Mouse (Mus musculus) retina, adult 2 months (tissue): ENCODE measurements around the gene Plppr1.

Experiments used
- DNase-seq: peaks from one replicate; pipeline ENCODE4 v3.0.0-alpha.2; 2012; ENCODE audit warnings: low read depth, low spot score

The Plppr1 gene

DNA sequence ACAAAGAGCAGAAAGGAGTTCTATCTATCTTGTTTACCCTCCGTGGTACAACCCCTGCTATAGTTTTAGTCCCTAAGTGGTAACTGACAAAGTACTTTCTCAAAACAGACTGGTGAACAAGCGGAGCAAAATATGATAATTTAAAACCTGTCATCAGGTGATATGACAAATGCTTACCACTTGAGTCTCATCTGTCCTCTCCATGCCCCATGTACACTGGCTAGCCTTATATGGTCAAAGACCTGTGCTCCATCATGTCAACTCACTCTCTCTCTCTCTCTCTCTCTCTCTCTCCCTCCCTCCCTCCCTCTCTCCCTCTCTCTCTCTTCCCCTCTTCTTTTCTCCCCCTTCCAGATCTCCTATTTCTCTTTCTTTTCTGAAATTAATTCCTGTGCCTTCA lies 59.8 kb downstream of the Plppr1 start:
- no peak for DNase-seq

GRCm38 (mm10) chr4:49144798-49145197 lies 85.7 kb downstream of the Plppr1 start:
- DNase-seq: no peak

GRCm38 (mm10) chr4:49148775-49149174 lies 89.7 kb downstream of the Plppr1 start:
- no peak for DNase-seq

DNA sequence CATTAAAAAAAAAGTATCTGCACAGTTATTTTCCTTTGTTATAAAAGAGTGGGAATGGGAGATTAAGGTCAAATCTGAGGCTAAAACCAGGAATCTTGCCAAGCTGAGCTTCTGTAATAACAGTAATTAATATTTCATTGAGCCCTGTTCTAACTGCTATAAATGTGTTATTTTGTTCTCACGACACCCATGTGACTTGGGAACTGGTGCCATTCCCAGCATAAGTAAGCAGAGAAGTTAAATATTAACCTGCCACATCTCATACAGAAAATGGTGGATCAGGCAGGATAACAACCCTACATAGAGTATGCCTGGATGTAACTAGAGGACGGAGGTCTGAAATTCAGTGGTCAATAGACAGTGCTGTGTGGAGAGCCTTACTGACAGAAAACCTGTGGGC lies 90.2 kb downstream of the Plppr1 start:
- no peak for DNase-seq

GRCm38 (mm10) chr4:49153849-49154248 lies 94.8 kb downstream of the Plppr1 start:
- peak; percentile 6 for DNase-seq

GRCm38 (mm10) chr4:49156781-49157180 lies 97.7 kb downstream of the Plppr1 start:
- no peak for DNase-seq

- no peak for DNase-seq
Measured at GRCm38 (mm10) chr4:49163285-49163684, 104.2 kb downstream of the Plppr1 start.

GRCm38 (mm10) chr4:49166391-49166790 lies 107.3 kb downstream of the Plppr1 start:
- no peak for DNase-seq

GRCm38 (mm10) chr4:49167030-49167429 lies 108.0 kb downstream of the Plppr1 start:
- DNase-seq: no peak

- DNase-seq: no peak
Measured at GRCm38 (mm10) chr4:49169498-49169897, 110.4 kb downstream of the Plppr1 start.

- no peak for DNase-seq
Measured at GRCm38 (mm10) chr4:49178101-49178500, 119.0 kb downstream of the Plppr1 start.

GRCm38 (mm10) chr4:49178891-49179290 lies 119.8 kb downstream of the Plppr1 start:
- DNase-seq: no peak

GRCm38 (mm10) chr4:49179471-49180181 lies 120.6 kb downstream of the Plppr1 start:
- DNase-seq: no peak

DNA sequence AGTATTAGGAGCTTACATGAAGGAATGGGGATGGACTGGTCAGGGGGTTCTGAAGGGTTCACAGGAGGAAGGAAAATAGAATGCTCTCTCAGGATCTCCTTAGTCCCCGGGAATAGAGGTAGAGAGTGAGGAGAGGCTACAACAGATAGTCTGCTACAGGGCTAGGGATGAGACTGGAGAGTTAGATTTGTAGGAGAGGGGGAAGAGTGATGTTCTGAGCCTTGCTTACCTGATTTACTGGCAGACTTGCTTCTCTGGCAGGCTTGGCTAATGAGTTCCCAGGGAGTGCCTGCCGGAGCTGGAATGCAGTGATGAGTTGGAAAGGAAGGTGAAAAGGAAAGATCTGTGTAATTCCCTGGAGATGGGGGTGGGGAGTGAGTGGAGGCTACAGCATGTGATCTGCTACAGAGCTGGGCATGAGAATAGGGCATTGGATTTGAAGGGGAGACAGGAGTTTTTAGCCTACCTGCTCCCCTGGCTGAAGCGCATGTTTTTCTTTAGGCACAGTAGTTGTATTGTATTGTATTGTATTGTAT lies 131.0 kb downstream of the Plppr1 start:
- DNase-seq: no peak

- DNase-seq: no peak
Measured at GRCm38 (mm10) chr4:49197125-49197747, 138.2 kb downstream of the Plppr1 start.

DNA sequence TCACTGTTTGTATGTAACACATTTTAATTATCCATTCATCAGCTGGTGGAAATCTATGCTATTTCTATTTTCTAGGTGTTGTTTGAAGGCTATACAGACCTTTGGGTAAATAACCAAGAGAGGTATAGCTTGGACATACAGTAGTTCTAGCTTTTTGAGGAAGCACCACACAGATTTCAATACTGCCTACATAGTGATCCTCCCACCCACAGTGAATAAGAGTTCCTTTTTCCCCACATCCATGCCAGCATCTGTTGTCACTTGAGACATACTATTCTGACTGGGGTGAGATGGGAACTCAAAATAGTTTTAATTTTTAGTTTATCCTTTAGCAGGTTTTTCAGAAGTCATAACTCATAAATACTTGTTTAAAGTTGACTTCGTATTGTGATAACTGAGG lies 151.4 kb downstream of the Plppr1 start:
- DNase-seq: no peak

DNA sequence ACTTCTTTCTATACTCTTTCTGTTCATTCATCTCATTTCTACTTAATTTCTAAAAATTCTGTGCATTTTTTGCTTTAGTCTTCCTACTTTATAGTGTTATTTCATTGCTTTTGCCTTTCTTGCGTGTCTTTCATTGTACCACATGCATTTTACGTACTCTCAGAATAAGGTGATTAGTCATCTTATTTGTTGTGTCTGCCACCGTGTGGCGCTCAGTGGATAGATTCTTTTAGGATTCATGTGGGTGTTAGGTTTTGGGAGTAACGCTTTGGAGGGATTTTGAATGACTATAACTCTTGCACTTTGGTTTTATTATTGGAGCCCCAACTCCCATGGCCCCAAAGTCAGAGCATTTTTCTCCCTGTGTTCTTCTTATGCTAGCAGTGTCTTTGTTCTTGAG lies 152.5 kb downstream of the Plppr1 start:
- no peak for DNase-seq

- no peak for DNase-seq
Measured at GRCm38 (mm10) chr4:49212616-49213544, 153.8 kb downstream of the Plppr1 start.

- DNase-seq: no peak
Measured at GRCm38 (mm10) chr4:49214341-49214740, 155.3 kb downstream of the Plppr1 start.

DNA sequence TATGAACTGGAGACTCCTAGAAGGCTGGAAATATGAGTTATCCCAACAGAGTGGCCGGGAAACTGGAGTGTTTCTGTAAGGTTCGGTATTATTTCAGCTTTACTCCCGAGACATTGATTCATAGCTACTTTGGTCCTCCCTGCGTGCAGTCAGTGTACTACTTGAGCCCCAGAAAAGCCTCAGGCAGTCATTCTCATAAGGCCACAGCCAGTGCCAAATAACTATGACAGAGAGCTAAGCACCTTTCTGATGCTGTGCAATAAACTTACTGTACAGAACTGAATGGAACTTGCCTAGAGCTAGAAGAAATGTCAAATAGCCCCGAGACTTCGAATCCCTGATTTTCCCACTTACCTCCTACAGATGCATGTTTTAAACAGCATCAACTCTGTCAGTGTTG lies 164.4 kb downstream of the Plppr1 start:
- no peak for DNase-seq

- no peak for DNase-seq
Measured at GRCm38 (mm10) chr4:49225021-49225420, 165.9 kb downstream of the Plppr1 start.
